Mouse (Mus musculus): ENCODE measurements at regions not wholly inside any gene's neighbourhood (a gene's known extent, or its start where the extent isn't known, plus 50 kb on each side); places are given as distances from the start of the nearest gene placed in this dataset.
"Not testable (repeated sequence)": the region's sequence is repeated elsewhere in the genome, so short reads cannot be mapped to it uniquely, and the experiment has no call there.

DNA sequence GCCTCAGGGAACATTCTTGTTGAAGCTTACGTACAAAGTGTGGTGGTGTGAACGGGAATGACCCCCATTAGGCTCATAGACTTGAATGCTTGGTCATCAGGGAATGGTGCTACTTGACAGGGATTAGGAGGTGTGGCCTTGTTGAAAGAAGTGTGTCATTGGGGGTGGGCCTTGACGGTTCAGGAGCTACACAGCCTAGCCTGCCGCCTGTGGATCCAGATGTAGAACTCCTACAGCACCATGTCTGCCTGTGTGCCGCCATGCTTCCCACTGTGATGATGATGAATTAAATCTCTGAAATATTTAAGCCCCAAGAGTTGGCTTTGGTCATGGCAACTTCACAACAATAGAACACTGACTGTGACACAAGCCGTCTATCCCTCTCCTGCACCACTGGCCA lies 163.6 kb downstream of the Ankrd50 start:
- no peak for DNase-seq (ENCODE audit: extremely low spot score)

DNA sequence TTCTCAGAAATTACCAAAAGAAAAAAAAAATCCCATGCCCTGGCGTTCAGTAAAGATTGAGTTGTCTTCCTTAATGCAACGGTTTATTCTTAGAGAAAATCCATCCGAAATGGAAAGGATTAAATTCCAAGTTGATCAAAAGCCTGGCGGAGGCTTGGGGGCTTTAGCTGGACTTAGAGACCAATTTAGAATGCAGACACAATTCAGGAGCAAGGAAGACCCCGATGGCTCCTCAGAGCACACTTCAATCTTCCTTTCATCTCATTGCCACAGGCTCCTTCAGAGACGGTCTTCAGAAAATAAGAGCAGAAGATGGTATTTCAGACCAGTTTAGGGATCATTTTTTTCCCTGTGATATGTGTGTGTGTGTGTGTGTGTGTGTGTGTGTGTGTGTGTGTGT lies 171.8 kb downstream of the Ankrd50 start:
- no peak for DNase-seq (ENCODE audit: extremely low spot score)

DNA sequence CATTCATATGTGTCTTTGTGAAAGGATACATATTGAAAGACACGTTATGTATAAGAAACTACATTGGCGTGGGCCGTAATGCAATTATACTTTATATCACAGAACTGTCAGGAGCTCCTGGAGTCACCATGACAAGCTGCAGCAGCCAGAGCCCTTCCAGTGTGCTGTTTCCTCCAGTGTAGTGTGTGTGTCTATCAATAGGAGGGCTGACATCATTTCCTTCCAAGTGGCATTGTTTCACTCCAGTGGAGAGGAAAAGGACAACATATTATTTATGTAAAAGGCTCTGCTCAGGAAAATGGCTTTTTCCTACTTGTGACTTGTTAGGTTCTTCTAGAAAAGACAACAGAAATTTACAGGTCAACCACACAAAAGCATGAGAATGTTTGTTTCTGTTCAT lies 172.5 kb downstream of the Ankrd50 start:
- no peak for DNase-seq (ENCODE audit: extremely low spot score)

DNA sequence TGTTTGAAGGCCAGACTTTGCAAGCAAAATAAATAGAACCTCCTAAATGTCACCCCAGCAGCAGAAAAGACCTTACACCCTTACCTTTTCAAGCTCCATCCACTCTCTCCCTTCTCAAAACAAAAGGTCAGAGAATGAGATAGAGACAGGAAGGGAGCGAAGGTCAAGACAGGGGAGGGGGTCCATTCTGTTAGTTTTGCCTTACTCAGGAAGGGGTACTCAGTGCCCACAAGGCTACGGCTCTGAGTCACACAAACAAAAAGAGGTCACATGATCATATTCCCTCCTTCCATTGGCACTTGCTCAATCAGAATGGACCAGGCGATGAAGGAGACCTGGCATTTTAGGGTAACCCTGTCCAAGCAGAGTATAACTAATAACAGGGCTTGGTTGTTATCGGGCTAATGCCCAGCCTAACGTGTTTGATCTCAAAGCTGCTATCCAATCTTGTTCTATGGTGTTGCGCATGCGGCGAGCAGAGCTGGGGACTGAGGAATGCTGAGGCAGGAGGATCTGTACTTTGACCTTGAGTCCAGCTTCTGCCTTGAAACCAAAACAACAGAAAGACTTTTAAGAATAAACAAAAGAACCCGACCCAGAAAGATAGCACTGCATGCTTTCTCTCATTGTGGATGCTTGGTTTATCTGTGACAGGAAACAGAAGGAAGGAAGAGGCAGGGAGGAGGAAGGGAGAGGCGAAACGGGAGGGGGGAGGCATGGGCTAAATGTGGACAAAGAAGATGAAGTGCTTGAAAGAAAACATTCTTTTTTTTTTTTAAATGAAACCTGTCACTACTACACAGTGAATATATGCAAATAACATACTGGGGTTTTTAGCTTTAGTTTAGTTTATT lies 184.5 kb downstream of the Ankrd50 start:
- DNase-seq (ENCODE audit: extremely low spot score): no peak

DNA sequence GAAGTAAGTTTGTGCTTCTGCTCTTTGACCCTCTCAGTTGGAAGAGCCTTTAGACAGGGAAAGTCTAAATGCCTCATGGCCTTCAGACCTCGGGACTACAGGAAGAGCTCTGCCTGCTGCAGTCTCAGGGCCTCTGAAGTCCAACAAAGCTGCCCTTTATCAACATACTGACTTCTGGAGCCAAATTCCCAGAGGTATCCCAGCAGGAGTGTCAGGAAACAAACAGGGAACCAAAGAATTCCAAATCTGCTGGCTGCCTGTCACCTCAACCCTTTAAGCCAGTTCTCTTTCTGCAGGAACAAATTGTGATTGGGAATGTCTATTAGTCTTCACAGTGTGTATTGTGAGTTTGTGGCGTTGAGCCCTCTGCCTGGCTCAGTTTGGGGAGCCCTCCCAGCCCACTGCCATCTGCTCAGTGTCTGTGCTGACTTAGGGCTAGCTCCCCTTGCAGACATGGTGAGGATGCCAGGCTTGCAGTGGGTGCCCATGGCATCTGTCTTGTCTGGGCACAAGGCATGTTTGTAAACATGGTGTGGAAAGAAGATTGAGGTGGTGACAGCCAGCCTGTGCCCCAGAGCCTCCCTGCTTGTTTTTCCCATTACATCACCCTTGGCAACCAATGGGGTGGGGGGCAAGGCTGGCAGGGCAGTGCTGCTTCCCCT lies 185.3 kb downstream of the Ankrd50 start:
- DNase-seq (ENCODE audit: extremely low spot score): no peak

DNA sequence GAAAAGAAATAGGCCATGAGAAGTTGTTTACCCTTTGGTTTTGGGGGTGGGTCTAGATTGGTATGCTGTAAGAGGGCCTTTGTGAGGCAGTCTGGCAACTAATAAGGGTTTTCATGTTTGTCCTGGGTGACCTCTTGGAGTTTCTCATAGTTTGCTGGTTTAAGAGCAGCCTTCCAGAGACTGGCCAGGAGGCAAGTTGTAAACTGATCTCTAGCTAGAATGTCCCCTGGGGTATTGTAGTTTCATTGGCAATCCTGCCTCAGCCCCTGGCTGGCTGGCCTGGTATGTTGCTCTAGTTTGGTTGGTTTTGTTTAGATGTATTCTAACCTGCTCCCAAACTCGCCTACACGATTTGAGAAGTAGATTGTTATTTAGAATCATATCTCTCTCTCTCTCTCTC lies 187.1 kb downstream of the Ankrd50 start:
- no peak for DNase-seq (ENCODE audit: extremely low spot score)

DNA sequence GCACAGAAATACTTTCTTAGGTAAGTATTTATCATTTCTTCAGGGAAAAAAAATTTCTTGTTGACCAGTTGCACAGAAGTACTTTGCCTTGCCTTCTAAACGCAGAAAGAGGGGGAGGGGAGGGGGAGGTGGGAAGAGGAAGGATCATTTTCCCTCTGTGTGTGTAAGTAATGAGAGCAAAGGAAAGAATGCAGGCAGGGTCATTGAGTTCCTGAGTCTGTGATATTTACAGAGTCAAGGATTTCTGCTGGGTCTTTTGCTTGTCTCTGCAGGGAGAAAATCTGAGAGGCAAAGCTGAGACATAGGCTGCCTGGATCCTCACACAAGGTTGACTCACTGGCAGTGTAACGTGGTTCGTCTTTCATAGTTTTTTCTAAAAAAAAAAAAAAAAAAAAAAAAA lies 195.6 kb downstream of the Ankrd50 start:
- no peak for DNase-seq (ENCODE audit: extremely low spot score)

DNA sequence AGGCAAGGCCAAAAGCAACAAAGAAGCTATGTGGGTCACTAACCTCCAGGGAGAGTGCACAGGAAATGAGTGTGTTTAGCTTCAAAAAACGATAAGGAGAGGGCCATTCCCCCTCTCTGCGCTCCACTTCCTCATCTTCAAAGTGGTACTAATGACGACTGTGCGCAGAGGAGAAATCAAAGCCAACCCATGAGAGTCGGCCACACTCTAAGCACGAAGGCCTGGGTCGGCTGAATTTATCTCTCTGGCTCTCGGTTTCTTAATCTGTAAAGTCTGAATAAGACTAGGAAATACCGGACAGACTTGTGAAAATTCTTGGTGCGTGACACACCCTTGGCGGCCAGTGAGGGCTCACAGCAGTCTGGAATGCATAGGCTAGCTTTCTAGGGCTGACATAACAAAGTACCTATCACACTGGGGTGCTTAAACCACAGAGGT lies 200.9 kb downstream of the Ankrd50 start:
- DNase-seq (ENCODE audit: extremely low spot score): no peak

DNA sequence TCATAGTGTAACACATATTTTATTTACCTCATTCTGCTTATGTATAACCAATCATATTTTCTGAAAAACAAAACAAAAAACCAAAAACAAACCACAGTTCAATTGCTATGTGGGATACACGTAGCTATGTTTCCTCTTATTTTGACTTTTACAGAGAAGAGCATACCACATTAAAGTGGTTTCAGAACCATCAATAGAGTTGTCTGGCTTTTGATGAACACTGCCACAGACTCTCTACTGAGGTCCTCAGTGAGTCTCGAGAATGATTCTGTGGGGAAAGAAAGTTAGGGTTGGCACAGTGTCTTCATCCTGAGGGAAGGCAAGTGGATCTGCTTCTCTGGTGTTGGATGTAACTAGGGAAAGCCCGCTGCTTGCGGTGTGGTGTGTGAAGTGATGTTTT lies 201.8 kb downstream of the Ankrd50 start:
- no peak for DNase-seq (ENCODE audit: extremely low spot score)

DNA sequence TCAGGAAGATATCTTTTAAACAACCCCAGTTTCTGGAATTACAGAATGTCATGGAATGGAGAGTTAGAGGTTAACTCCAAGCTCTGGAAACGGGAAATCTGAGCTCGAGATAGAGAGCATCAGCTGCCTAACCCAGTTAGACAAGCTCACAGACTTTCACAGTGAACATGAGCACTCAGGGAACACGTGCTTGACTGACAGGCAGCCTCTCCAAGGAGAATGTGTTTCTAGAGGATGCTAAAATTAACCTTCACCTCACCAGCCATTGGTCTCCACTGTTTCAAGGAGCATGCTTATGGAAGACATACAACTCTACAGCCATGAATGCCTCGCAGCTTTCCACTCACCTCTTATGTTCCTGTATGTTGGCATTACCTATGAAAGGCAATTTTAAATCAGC lies 203.0 kb downstream of the Ankrd50 start:
- DNase-seq (ENCODE audit: extremely low spot score): no peak

DNA sequence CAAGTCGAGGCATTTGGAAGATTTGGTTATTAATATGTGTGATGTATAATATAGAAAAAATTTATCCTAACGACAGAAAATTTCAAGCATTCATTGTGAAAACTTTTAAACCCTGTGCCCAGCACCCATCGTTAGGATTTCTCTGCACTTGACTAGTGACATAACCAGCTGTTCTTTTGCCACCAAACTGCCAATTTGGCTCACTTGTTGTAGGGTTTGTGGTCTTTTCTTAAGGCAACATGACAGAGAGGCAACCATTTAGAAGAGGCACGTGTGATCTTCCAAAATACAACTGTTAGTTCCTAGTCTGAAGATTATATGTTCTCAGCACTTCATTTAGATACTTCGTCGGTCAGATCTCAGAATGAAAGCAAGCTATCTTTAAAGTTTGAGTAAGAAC lies 203.8 kb downstream of the Ankrd50 start:
- DNase-seq (ENCODE audit: extremely low spot score): no peak

DNA sequence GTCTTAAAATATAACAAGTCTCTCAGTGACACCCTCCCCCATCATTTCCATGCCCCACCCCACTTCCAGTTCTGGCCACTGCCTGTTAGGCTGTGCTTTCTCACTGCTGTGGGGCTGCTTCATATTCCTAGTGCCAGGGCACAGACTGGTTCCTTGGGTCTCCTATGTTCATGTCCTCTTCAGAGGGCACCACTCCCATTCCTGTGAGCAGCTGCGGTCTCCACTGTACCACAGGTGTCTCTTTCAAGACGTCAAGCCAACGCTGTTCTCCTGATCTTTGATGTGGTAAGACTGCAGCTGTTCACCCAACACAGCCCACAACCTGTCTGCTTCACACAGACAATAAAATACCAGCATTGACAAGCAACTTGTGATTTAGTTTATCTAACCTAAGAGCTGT lies 204.5 kb downstream of the Ankrd50 start:
- no peak for DNase-seq (ENCODE audit: extremely low spot score)

DNA sequence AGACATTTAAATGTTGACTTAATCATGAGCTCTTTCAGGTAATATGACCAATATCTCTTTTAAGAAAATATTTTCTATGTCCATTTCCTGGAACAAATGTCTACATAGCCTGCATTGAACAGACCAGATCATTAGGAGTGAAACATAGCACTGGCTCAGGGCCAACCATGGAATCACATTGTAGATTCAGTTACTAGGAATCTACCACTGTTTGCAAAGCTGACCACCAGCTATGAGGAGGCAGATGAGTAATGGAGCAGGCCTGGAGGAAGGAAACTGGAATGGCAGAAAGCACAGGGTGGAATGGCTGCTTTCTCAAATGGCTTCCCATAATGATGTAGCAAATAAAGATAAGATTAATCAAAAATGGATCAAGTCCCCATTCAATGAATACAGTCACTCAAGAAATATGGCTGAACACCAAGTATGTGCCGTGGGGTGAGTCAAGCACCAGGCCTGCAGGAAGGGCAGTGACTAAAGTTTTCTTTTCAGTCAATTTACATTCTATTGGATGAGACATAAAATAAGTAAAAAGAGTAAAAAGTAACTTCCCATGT lies 207.6 kb downstream of the Ankrd50 start:
- DNase-seq (ENCODE audit: extremely low spot score): no peak

DNA sequence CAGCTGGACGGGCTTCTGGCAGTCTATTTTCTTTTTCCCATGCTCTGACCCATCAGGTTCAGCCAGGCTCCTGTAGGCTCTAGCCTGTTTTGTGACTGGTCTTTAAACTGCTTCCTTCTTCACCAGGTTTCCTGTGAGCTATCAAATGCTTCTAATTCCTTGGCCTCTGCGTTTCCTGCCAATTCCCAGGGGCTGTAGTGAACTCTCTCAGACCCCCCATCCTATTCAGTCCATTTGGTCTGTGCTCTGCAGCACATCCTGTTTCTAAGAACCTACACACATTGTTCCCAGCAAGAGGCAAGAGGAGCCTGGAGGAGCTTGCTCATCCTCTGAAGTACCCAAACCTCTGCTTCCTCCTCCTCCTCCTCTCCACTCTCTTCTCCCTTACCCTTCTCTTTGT lies 209.3 kb downstream of the Ankrd50 start:
- DNase-seq (ENCODE audit: extremely low spot score): no peak

DNA sequence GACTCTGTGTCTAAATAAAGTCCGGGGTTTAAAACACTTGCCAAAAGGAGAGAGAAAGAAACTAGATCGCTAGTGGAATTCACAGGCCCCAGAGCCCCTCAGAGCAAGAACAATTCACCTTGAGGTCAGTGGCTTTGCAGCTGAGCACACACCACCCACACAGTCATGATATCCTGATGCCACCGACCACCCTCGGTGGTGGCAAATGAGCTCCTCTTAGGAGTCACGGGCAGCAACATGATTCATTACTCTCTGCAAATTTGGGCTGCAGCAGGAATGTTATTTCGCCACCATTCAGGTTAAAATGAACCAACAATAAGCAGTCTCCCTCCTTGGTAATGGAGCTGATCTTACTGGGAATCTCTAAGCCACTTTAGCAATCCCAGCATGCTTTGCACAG lies 213.9 kb downstream of the Ankrd50 start:
- no peak for DNase-seq (ENCODE audit: extremely low spot score)

DNA sequence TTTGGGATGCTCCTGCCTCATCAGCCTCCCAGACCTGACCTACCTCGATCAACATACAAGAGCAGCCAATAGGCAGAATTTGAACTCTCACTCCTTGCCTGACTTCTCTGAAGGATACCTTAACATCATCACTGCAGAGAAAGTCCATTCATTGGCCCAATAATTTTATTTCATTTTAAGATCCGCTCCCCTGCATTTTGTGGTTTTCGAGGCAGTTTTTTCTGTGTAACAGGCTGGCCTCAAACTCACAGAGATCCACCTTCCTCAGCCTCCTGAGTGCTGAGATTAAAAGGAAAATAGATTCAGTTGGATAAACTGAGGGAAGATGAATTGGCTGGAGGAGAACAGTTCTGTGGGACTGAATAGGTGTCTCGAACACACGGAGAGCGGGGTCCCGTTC lies 216.4 kb downstream of the Ankrd50 start:
- no peak for DNase-seq (ENCODE audit: extremely low spot score)

DNA sequence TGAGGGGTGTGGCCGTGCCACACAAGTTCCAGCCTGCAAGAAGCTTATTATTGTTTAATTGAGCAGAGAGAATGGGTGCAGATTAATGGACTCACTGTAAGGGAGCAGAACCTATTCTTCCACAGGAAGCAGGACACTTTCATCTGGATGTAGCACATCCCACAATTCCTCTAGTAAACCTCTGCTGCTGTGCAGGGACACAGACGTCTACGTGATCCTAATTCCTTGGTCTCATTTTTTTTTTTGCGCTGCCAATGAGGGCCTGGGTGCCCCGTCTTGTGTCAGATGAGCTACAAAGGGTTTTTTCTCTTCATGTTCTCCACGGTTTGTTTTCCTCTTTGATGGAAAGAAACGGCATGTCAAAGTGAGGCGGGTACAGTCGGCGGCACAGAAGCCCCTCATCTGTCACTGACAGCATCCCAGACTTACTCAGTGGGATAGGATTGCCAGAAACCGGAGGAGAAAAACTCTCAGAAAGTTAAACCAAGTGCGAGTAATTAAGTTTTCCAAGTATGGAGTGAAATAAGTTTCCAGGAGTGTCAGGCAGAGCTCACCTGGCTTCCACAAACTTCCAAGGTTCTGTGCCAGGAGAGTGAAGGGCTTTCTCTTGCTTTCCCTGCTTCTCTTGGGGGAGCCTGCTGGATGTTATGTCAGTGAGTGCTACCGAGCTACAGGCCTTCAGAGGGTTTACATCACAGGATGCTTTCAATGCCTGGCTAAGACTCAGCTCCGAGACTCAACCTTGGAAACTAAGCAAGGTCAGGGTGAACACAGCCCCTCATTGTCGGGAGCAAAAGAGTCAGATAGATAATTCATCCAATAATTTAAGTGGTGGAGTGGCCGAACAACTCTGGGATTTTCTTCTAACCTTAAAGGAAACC lies 221.1 kb downstream of the Ankrd50 start:
- no peak for DNase-seq (ENCODE audit: extremely low spot score)

DNA sequence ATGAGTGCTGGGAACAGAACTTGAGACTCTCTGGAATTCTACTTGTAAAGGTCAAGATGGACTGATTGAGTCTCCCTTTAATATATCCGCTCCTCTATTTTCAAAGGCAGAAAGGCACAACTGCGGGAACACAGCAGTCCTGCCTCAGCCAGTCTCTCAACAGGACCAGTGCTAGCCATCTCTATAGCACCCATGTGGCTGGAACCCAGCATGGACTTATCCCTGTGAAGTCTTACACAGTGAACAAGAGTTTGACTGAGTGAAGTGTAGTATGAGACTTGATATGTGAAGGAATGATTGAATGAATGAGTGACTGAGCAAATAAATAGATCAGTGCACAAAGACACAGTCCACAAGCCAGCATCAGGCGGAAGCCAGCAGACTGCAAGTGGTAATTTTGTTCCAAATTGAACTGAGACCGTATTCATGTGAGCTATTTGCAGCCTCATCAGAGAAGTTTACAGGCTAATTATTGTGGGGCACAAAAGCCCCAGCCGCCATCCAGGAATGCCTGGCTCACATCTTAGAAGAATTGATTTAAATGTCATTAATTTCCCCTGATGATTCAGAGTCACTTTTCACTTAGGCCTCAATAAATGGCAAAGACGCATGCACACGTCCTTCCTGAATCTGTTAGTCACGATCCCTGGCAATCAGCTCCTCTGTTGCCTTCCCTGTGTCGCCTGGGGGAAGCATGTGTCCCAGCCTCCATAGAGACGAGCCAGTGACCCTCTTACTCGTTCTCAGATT lies 223.1 kb downstream of the Ankrd50 start:
- DNase-seq (ENCODE audit: extremely low spot score): no peak

DNA sequence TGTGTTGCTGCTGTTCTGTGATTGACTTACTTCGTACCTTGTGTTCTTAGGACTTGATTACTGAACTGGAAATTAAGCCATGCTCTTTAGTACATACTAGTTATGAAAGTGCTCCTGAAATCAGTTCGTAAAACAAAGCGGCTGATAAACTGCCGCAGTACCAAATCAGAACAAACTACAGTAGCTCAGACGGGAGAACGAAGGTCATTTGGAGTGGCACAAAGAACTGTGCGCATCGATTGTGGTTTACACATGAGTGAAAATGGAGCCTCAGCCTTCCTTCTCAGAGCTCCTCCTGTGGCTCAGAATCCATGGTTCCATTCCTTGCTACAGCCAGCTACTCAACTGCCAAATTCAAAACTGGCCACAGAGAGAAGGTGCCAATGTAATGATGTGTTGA lies 225.4 kb downstream of the Ankrd50 start:
- not testable (repeated sequence) for DNase-seq (ENCODE audit: extremely low spot score)

DNA sequence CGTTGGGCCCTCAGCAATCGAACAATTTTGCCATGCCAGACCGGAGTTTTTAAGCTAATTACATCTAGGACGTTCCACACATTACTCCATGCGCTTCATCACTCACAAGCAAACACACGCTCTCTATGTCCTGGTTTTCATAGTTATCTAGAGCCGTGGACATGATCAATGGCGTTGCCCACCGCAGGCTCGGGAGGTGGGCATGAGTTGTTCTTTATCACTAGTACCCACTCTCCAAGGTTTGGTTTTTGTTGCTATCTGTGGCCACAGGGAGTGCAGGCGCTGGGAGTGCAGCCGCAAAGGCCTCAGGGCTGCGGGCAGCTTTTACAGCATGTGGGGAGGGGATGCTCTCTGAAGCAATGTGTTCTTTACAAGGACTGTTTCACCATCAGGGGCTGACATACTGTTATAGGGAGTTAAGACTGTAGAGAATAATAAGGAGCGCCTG lies 226.8 kb downstream of the Ankrd50 start:
- DNase-seq (ENCODE audit: extremely low spot score): no peak

All from embryo, embryonic 9.5 days (tissue).